Mouse (Mus musculus) adrenal gland, adult 2 months (tissue): Measurements from ENCODE around the gene Mgll. TPM values are rescaled to one million over a fixed set of nuclear protein-coding genes. Genes with fewer than 3 reads are reported as not detected.

Experiments used
- DNase-seq: peaks from one replicate; pipeline ENCODE4 v3.0.0; 2021
- polyA plus RNA-seq: library from polyadenylated mRNA; depleted of rRNA; stranded (reverse); fragments of >200 nt; gene quantifications from 2 replicates; pipeline ENCODE4 v1.2.3, GENCODE M21; 2012; rRNA removed
- total RNA-seq, 2 experiments: library from RNA; stranded (reverse); gene quantifications; 2 replicates each; pipeline ENCODE4 v1.2.3; 2021

Mgll gene
- total and polyA plus RNA-seq, 3 experiments, result 192 to 360 (median 194) TPM

GRCm38 (mm10) chr6:88844901-88845565, 120.8 kb downstream of the Mgll start:
- no peak for DNase-seq

- DNase-seq, result peak; percentile 59
These were observed 123.4 kb downstream of the Mgll start for GRCm38 (mm10) chr6:88847571-88847970.

- no peak for DNase-seq
These were observed 125.1 kb downstream of the Mgll start for GRCm38 (mm10) chr6:88849270-88849669.

GRCm38 (mm10) chr6:88850034-88850433, 125.8 kb downstream of the Mgll start:
- DNase-seq, result no peak

- DNase-seq, result no peak
These were observed 130.3 kb downstream of the Mgll start for GRCm38 (mm10) chr6:88854509-88854908.

- peak; percentile 49 for DNase-seq
These were observed 131.4 kb downstream of the Mgll start for GRCm38 (mm10) chr6:88855636-88856035.

- peak; percentile 64 for DNase-seq
These were observed 133.0 kb downstream of the Mgll start for GRCm38 (mm10) chr6:88857249-88857648.

- no peak for DNase-seq
These were observed 133.6 kb downstream of the Mgll start for GRCm38 (mm10) chr6:88857830-88858229.

GRCm38 (mm10) chr6:88858341-88858740, 134.1 kb downstream of the Mgll start:
- no peak for DNase-seq

- DNase-seq, result peak; percentile 72
These were observed 136.7 kb downstream of the Mgll start for GRCm38 (mm10) chr6:88860914-88861313.

GRCm38 (mm10) chr6:88865704-88866103, 141.5 kb downstream of the Mgll start:
- no peak for DNase-seq

- peak; percentile 73 for DNase-seq
These were observed 145.2 kb downstream of the Mgll start for GRCm38 (mm10) chr6:88869459-88869858.

GRCm38 (mm10) chr6:88870594-88870993, 146.4 kb downstream of the Mgll start:
- DNase-seq, result no peak

GRCm38 (mm10) chr6:88871546-88871945, 147.3 kb downstream of the Mgll start:
- no peak for DNase-seq

GRCm38 (mm10) chr6:88872811-88873210, 148.6 kb downstream of the Mgll start:
- no peak for DNase-seq

GRCm38 (mm10) chr6:88873965-88874867, 150.0 kb downstream of the Mgll start:
- DNase-seq, result peak; percentile 25

- DNase-seq, result peak; percentile 90
These were observed 150.8 kb downstream of the Mgll start, which contains the start of gene Podxl2 for GRCm38 (mm10) chr6:88874868-88875508. Podxl2 (minus strand) TSS chr6:88875044.

Other genes starting within 250 kb of the Mgll start
- 100 to 1,000 TPM; 162 to 201 TPM for gene Sec61a1, start 205.5 kb upstream of the Mgll start, total RNA-seq
- 226 and 328 TPM in 2 replicates for gene Sec61a1, start 205.5 kb upstream of the Mgll start, polyA plus RNA-seq
- 1 to 10 TPM in 1 of 2 experiments, under 1 TPM in 1; 0.84 to 1.1 TPM for gene Kbtbd12, start 86.5 kb upstream of the Mgll start, total RNA-seq
- 0.06 TPM in 1 of 2 replicates, not detected in the other for gene Kbtbd12, start 86.5 kb upstream of the Mgll start, polyA plus RNA-seq
- gene Abtb1, start 117.6 kb downstream of the Mgll start, total RNA-seq, result 10 to 100 TPM; 18.0 to 25.8 TPM
- 119 and 120 TPM in 2 replicates for gene Abtb1, start 117.6 kb downstream of the Mgll start, polyA plus RNA-seq
- 10 to 100 TPM; 24.2 to 78.2 TPM for gene Podxl2, start 150.6 kb downstream of the Mgll start, total RNA-seq
- gene Podxl2, start 150.6 kb downstream of the Mgll start, polyA plus RNA-seq, result 263 and 360 TPM in 2 replicates
- gene Mcm2, start 174.4 kb downstream of the Mgll start, total RNA-seq, result 10 to 100 TPM; 18.1 to 33.1 TPM
- 24.4 and 33.4 TPM in 2 replicates for gene Mcm2, start 174.4 kb downstream of the Mgll start, polyA plus RNA-seq
- gene Tpra1, start 177.8 kb downstream of the Mgll start, total RNA-seq, result 100 to 1,000 TPM in 1 of 2 experiments, 10 to 100 TPM in 1; 87.0 to 108 TPM
- gene Tpra1, start 177.8 kb downstream of the Mgll start, polyA plus RNA-seq, result 578 and 603 TPM in 2 replicates